Mouse (Mus musculus) hematopoietic stem cell, adult 5-6 weeks (primary cell): ENCODE results near the gene Dclk3. TPM values are rescaled to one million over a fixed set of nuclear protein-coding genes. Genes with fewer than 3 reads are reported as not detected.

ENCODE experiments used
- ATAC-seq, 2 experiments: fragments of 125-278 bp in 1 of 2; replicated peaks in 1 of 2; 2 replicates each; pipeline ENCODE4 v1.8.0; 2016 to 2017; ENCODE audit warnings: inconsistent platforms in 2 of 2, mild to moderate bottlenecking in 2 of 2, moderate number of reproducible peaks in 2 of 2, low read depth in 1 of 2, moderate TSS enrichment in 1 of 2; ENCODE audit not compliant: low FRiP score in 2 of 2, poor library complexity in 2 of 2, severe bottlenecking in 2 of 2, insufficient read depth in 1 of 2, low TSS enrichment in 1 of 2
- total RNA-seq: library from RNA; stranded (forward); fragments of 172-1452, 232-1000 nt; gene quantifications from 2 replicates; pipeline ENCODE4 v1.2.3, GENCODE M21; 2017

Gene Dclk3
- total RNA-seq, 1 experiment from 2014 or later, result not detected

DNA sequence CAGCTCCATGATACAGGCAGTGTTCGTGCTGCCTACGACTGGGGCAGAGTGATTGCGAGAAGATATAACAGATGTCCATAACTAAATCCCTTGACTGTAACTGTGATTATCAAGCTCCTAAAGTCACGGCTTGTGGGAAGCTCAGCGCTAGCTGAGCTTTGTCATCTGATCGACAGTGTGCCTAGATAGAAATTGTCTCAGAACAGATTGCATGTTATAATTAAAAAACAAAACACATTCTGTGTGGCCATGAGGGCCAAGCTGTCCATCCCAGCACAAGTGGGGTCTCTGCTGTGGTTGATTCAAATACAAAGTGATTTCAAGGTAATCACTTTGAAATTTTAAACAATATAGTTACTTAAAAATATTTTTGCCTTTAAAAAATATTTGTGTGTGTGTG is 26.8 kb downstream of the Dclk3 start:
- ATAC-seq, result no peak

DNA sequence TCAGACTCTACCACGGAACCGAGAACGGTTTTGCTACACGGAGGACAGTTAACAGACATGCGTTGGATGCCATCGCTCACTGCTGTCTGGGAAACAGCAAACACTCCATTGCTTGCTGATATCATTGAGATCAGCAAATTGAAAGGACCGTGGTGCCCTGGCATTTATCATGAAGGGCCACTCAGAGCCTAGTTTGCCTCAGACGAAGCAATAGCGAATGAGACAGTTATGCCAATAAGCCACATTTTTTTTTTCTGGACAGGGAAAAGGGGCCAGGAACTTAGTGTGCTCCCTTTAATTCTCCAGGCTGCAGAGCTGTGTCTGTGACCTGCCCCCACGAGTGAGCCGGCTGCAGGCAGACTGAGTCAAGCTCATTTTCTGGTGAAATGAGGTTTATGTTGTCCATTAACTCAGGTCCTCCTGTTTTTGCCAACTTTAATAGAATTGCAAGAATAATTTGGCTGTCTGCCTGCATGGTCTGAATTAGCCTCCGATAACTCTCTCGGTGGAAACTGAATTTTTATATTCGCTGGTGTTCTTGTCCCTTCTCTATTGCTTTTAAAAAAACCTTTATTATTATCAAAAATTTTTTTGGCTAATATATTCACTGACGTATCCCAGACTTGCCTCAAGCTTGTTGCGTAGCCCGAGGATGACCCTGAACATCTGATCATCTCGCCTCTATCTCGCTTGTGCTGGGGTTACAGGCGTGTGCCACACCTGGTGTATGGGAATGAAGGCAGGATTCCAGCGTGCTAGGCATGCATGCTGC is 35.0 kb downstream of the Dclk3 start:
- ATAC-seq, result no peak

DNA sequence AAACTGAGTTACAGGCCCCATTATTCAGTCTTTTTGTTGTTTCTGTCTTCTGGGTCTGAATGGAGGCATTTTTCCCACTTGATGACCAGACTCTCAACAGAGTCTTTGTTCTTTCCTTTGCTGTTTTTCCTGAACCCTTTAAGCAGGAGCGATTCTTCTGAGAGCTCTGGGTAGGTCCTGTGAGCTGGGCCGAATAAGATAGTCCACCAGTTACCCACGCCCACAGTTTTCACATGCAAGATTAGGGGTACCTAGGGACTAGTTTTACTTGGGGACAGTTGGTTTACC is 35.5 kb downstream of the Dclk3 start:
- no peak for ATAC-seq

DNA sequence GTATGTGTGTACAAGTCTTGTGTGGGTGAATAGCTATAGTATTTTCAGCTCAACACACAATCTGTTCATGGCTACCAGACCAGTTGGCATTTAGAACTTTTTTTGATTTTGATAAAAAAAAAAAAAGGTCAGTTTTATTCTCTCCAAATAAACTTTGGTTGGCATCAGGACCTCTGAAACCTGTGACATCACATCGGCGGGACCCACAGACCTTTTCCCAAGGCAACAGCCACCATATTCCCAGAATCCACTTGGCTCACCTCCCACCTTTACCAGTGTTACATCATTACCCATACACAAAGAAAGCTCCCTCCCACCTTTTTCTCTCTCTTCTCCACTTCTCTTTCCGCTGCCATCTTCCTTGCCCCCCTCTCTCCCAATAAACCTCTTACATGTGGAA is 36.4 kb downstream of the Dclk3 start:
- ATAC-seq, result no peak

DNA sequence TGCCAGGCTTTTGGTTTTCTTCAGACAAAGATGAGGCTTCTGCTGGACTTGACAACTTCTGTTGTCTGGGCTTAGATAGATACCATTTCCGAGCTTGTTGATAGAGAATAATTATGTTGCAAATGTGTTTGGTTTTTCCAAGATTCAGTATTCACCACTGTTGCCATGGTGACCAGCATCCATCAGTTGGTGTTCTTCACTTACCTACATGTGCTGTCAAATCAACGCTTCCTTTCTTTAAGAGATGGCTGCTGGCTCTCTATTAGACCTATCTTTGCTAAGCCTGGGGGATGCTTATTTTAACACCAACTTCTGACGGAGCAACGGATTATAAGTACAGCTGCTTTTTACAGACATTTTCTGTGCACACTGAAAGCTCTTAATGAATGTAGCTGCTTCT is 37.1 kb downstream of the Dclk3 start:
- ATAC-seq, result no peak

DNA sequence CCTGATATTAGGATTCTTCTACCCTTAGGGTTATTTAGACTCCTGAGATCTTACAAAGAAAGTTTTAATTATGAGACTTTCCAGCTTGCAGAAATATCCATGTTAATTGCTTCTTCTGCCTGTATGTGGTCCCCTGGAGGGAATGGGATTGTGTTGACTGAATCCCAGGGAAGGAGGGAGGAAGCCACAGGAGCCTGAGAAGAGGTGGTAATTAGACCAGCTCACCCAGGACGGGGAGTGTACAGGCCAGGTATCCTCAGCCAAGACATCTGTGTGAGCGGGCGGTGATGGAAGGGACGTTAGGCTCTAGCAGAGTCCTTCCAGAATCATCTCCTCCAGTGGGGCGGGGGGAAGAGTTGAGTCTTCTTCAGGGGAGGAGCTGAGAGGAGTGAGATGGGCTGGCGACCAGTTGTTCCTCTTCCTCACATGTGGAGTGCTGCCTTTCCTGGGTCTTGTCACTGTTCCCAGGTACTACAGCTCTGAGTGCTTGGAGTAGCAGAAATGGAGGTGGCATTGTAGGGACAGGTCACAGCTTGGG is 37.7 kb downstream of the Dclk3 start:
- ATAC-seq, result no peak

DNA sequence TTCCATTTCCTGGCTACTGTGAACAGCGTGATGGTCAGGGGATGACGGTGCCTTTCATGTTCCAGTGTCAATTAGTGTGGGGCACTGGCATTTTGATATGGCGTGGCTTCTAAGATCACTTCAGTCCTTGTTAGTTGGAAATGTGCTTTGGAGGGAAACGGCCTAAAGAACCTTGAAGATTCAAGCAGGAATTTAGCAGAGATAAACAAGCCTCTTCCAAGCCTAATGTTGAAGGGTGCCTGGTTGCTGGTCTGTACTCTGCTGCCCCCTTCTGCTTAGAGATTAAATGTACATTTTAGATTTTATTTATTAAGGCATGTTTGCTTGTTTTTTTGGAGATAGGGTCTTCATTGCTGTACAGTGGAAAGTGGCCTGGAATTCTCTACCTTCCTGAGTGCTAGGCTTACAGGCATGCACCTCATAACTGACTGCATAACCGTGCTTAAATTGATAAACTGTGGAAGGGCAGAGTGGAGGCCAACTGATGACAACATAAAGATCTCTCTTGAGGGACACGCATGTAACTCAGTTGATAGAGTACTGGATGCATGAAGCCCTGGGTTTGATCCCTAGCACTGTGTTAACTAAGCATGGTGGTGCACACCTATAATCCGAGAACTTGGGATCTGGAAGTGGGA is 40.1 kb downstream of the Dclk3 start:
- ATAC-seq, result no peak

DNA sequence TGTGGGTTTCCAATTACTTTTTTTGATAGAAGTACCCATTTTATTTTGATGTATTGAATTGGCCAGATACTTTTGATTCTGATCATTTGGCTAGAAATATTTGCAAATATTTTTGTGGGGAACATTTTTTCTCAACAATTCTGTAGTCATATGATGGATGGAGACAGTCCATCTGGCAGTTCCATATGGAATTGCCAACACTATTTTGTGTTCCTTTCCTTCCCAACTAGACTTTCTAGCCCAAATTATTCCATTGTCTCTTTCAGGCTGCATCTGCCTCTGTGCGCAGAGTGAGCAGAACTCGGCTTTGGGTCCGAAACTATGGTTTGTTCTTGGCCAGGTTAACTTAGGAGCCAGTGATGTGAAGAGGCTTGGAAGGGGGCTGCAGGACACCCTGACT is 42.1 kb downstream of the Dclk3 start:
- ATAC-seq, result no peak

DNA sequence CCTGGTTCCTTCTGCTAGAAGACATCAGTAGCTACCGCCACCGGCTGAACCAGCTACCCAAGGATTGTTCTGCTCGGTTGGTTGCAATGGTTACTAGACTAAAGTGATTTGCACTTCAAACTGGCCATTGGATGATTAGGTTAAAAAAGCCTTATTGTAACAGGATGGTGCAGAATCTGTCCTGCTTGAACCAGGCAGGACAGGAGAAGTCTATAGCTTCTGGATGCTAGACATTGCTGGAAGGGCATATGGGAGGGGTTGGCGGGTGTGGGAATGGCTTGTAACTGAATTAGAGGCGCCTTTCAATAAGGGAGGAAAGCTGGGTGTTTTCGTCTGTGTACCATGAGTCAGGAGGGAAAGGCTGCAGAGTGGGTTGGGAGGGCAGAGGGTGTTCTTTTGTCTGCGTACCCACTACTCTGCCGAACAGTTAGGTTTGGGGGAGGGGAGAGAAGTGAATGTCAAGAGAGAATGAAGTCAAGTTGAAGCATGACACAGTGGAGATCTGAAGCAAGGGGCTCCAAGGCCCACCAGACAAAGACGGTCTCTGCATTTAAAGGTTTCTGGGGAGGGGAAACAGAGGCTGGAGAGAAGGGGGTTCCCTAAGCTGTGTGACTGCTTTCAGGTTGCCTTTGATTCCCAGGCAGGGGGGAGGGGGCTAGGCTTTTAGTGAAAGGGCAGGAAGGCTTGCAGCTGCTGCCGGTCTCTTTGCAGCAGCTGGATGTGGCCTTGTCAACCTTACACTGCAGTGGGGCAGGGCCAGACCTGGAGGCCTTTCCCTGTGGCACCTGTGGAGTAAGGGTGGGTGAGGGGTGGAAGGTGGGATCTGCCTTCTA is 48.0 kb downstream of the Dclk3 start:
- no peak for ATAC-seq

DNA sequence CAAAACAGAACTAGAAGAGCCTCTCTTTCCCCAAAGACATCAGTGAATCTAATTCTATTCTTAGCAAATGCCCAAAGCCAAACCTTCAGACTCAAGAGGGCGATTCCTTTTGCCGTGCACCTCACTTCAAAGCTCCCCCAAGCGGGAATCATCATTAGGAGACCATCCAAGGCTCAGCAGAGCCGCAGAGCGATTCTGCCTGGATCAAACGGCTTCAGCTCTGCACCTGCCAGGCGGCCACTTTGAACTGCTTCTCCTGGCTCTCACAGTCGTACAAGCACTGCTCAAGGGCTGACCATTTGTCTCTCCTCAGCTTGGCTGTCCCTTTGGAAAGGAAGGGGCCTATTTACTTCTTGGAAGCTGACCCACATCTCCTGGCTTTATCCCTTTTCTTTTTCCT is 51.7 kb downstream of the Dclk3 start:
- no peak for ATAC-seq

DNA sequence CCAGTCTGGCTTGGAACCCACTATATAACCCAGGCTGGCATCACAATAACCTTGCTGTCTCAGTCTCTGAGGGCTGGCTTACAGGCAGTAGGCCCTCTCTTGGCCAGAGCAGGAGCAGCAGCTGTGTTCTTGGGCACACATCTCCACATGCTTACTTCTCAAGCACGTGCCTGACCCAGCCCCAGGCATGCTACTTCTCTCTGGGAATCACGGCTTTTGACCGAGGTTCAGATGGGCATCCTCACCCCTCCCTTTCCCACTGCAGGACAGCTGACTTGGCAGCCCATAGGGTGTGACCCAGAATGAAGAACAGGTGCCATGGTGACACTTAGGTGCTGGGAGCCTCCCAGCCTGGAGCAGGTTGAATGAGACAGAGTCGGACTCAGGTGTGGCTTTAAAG is 52.4 kb downstream of the Dclk3 start:
- no peak for ATAC-seq

DNA sequence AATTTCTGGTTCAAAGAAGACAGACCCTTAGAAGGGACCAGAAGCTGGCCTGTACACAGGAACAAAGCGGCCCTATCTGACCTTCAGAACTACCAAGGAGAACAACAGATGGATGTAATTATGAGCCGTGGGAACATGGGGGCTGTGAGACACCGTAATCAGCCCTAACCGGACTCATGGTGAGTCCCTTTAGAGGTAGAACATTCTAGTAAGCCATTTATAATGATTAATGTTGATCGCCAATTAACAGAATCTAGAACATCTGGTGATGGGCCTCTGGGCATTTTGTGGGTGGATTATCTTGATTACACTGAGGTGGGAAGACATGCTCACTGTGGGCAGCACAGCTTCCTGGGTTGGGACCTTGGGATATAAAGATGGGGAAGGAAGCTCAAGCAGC is 54.6 kb downstream of the Dclk3 start:
- no peak for ATAC-seq

DNA sequence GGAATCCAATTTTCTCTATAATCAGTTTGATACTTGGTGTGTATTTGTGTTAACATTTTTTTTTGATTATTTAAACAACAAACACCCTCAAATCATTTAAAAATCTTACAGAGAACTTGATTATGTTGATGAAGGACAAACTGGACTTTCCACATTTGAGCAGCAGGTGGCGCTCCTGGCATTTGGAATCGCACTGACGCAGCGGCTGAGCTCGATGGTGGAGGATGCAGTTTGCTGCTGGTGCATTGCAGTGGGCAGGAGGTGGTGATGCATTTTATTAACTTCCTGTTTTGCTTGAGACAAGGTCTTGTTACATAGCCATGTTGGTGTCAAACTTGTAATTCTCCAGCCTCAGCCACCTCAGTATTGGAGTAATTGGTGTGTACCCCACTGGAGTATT is 56.7 kb downstream of the Dclk3 start:
- ATAC-seq, result peak; percentile 71 to 88

DNA sequence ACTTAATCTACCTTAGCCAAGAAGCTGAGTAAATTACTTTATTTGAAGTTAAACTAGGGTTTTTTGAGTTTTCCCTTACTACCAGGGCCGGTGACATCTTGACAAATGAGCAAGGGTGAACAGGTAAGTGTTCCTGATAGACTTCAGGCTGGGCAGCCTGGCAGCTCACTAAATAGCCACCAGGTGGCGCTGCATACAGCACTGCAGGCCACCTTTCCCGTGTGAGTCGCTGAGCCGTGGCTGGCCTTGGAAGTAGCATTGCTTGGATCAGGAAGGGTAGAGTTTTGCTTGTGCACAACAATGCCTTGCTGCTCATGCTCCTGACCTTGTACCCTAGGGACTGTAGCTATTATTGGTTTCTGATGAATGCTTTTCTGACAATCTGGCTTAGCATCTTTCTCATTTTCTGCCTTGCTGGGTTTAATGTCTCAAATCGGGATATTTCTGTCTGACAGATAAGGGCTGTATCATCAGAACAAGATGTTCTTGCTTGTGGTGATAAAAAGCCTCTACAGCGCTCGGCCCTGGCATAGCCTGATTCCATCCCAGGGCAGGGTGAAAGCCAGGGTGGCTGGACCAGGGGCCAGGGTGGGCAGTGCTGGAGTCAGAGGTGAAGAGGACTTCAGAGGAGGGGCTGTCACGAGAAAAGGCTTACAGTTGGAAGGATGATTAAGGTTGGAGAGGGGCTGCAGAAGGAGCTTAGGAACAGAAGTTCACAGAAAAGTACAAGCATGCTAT is 58.4 kb downstream of the Dclk3 start:
- peak; percentile 63 to 85 for ATAC-seq

DNA sequence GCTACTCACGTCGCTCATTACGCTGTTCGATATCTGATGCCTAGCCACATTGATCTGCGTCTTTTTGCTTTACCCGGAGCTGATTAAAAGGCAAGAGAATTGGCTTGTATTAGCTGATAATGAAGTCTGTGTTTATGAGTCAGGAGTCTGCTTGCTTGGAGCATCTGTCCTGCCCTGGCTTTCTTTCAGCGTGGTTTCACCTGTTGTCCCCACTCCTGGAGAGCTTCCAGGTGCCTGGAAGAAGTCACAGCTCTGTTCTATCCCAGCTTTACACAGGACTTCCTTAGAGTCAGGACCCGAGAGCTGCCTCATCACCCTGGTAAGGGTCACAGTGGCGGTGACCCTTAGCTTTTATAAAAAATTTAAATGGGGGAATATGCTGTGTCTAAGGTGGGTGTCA is 61.3 kb downstream of the Dclk3 start:
- ATAC-seq, result no peak

DNA sequence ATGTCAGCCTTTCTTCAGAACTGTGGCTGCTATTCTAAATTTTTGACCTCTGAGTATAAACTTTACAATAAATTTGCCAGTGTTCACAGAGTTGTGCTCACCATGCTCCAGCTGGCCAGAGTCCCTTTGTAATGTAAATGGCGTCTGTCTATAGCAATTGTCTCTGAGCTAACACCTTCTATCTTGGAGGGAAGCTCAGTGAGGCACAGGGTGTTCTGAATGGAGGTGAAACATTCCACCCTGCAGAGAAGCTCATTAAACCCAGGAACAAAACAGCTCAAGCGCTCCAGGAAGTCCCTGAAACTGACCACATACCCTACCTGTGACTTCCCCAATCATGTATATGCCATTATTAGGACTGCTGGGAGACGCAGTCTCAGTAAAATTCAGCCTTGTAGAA is 67.2 kb downstream of the Dclk3 start:
- ATAC-seq, result no peak

DNA sequence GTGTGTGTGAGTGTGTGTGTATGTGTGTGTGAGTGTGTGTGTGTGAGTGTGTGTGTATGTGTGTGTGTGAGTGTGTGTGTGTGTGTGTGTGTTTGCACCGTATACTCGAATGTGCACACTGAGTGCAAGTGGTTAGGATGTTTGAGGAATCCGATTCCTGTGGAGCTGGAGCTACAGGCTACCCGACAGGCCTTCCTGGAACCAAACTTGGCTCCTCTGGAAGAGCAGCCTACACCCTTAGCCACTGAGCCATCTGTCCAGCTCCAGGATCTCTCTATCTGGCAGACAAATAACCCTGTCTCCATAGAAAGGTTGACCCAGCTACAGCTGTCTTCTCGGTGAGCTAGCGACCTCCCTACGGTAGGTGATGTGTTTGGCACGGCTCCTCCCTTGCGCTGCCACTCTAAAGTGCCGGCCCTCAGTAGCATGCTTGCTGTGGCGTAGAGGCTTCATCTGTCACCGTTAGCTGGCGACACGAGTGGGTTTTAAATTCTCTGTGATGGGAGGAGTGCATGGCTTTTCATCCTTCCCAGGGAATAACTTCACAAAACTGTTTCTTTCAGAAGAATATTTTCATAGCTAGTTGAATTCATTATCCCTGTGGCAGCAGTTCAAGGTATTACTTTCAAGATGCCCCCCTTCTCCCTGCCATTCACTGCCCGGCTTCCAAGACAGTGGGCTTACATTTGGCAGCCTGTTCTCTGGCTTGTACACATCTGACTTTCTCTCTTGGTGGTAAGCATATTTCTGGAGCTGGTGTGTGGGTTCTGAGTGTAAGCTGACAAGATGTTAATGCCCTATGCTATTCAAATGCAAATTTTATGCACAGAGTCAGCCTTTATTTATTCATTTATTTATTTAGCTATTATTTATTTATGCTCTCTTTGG is 75.9 kb downstream of the Dclk3 start:
- ATAC-seq, result no peak
